Mouse (Mus musculus): ENCODE data around the gene Gm5169.
"Not testable (repeated sequence)": the region's sequence is repeated elsewhere in the genome, so short reads cannot be mapped to it uniquely, and the experiment has no call there.

DNA sequence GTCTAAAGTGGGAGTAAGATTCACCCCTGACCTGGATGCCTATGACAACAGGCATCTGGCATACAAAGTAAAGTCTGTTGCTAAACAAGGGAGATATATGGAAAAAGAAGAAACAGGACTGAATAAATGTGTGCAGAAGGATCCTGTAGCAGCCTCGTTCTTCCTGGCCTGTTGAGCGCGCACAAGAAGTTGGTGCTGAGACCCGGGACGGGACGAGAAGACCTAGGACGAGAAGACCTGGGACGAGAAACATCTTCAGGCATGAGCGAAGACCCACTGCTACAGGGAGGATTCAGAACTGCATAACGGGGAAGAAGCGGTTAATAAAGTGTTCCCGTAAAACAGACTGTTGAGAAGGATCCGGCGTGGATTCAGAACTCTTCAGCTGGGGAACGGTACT, 46.2 kb upstream of the Gm5169 start:
- not testable (repeated sequence) for TF ChIP-seq CTCF (IDR thresholded peaks at IDR 0.05; ENCODE audit: borderline replicate concordance, control insufficient read depth, extremely low read depth, insufficient read depth, low read length, poor library complexity); POLR2A (IDR thresholded peaks at IDR 0.05; ENCODE audit: control insufficient read depth, extremely low read depth, insufficient read depth, low read length, poor library complexity)
